Mouse (Mus musculus) embryonic facial prominence, embryonic 12.5 days (tissue): Measurements from ENCODE around the gene Snx9. TPM values are rescaled to one million over a fixed set of nuclear protein-coding genes. Genes with fewer than 3 reads are reported as not detected.
A peak's percentile ranks its signal among the peaks of the same experiment; 100 is the strongest.

ENCODE experiments used
- ATAC-seq: fragments of 200-750 bp; cut with Nextera tagmentation; 2 replicates; pipeline ENCODE4 v1.8.0; 2017; ENCODE audit not compliant: insufficient number of reproducible peaks, insufficient read depth, low FRiP score, low TSS enrichment
- H3K27ac ChIP-seq: fragments of 300-500 bp; sonication (generic); 2 replicates; pipeline ENCODE4 v1.5.1; 2016; ENCODE audit warnings: mild to moderate bottlenecking
- H3K27me3 ChIP-seq: fragments of 300-500 bp; sonication (generic); 2 replicates; pipeline ENCODE4 v1.6.1; 2016; ENCODE audit warnings: mild to moderate bottlenecking, moderate library complexity
- H3K36me3 ChIP-seq: fragments of 300-500 bp; sonication (generic); 2 replicates; pipeline ENCODE4 v1.6.1; 2016; ENCODE audit warnings: mild to moderate bottlenecking
- H3K4me1 ChIP-seq: fragments of 300-500 bp; sonication (generic); 2 replicates; pipeline ENCODE4 v1.6.1; 2016
- H3K4me2 ChIP-seq: fragments of 300-500 bp; sonication (generic); replicated peaks from 2 replicates; pipeline ENCODE4 v1.6.1; 2016; ENCODE audit warnings: mild to moderate bottlenecking, moderate library complexity
- H3K4me3 ChIP-seq: fragments of 300-500 bp; sonication (generic); 2 replicates; pipeline ENCODE4 v1.5.1; 2016; ENCODE audit warnings: mild to moderate bottlenecking
- H3K9ac ChIP-seq: fragments of 300-500 bp; sonication (generic); 2 replicates; pipeline ENCODE4 v1.6.1; 2016; ENCODE audit warnings: mild to moderate bottlenecking, moderate library complexity
- H3K9me3 ChIP-seq: fragments of 300-500 bp; sonication (generic); 2 replicates; pipeline ENCODE4 v1.6.1; 2016; ENCODE audit warnings: mild to moderate bottlenecking, moderate library complexity
- WGBS: fragments of 180-500 bp; shearing (Covaris S2); methylation state at CpG from one replicate; pipeline ENCODE4 v1.1.7; 2016; 5-methylcytosine and 5-hydroxymethylcytosine counted together
- polyA plus RNA-seq: library from polyadenylated mRNA; unstranded; fragments of >200 nt; fragmentation: Nextera tagmentation; extraction: Ambion mirVana; gene quantifications from 2 replicates; pipeline ENCODE4 v1.2.1, GENCODE M21; 2016

Gene Snx9
- polyA plus RNA-seq, 1 experiment from 2014 or later: 33.3 TPM

GRCm38 (mm10) chr17:5977056-5977920 lies 136.2 kb downstream of the Snx9 start:
- WGBS: 45% methylated on average over 16 of the region's 16 CpGs
- Histone ChIP-seq H3K36me3 (no peaks in the 10 kb centered on the region), H3K9me3 (no peaks in the 10 kb centered on the region), H3K27ac (peak overlapping the region; percentile 37; the same call in 1 of the 2 replicates), H3K4me1 (peaks cover 28% of the 10 kb centered on the region), H3K27me3 (no peaks in the 10 kb centered on the region), H3K4me3 (no peak overlapping the region), H3K4me2 (no peak overlapping the region), H3K9ac (no peak overlapping the region)
- no peak for ATAC-seq

- peaks cover 28% of the 10 kb centered on the region for H3K4me1 ChIP-seq
- H3K27ac ChIP-seq: no peak overlapping the region
- no peaks in the 10 kb centered on the region for H3K36me3 ChIP-seq
- WGBS: 70% methylated on average over 8 of the region's 8 CpGs
- no peak overlapping the region for H3K4me2 ChIP-seq
- no peaks in the 10 kb centered on the region for H3K27me3 ChIP-seq
- H3K9me3 ChIP-seq: no peaks in the 10 kb centered on the region
- no peak overlapping the region for H3K9ac ChIP-seq
- H3K4me3 ChIP-seq: no peak overlapping the region
- ATAC-seq: no peak
Observed at GRCm38 (mm10) chr17:5977921-5978504, 136.9 kb downstream of the Snx9 start.

- Histone ChIP-seq H3K36me3 (no peaks in the 10 kb centered on the region), H3K4me1 (peaks cover 28% of the 10 kb centered on the region), H3K4me2 (no peak overlapping the region), H3K9me3 (no peaks in the 10 kb centered on the region), H3K27me3 (no peaks in the 10 kb centered on the region), H3K4me3 (no peak overlapping the region), H3K9ac (no peak overlapping the region), H3K27ac (no peak overlapping the region)
- 75% methylated on average over 10 of the region's 10 CpGs for WGBS
- ATAC-seq: no peak
Observed at GRCm38 (mm10) chr17:5978505-5979077, 137.5 kb downstream of the Snx9 start.

GRCm38 (mm10) chr17:5980860-5981259 lies 139.7 kb downstream of the Snx9 start:
- no peak overlapping the region for H3K9ac ChIP-seq
- H3K4me1 ChIP-seq: peaks cover 20% of the 10 kb centered on the region
- H3K27me3 ChIP-seq: no peaks in the 10 kb centered on the region
- no peak overlapping the region for H3K27ac ChIP-seq
- no peaks in the 10 kb centered on the region for H3K9me3 ChIP-seq
- no peaks in the 10 kb centered on the region for H3K36me3 ChIP-seq
- ATAC-seq: no peak
- no peak overlapping the region for H3K4me3 ChIP-seq
- 32% methylated on average over 6 of the region's 6 CpGs for WGBS
- no peak overlapping the region for H3K4me2 ChIP-seq

Other genes starting within 250 kb of the Snx9 start
- 2.5 and 2.6 TPM in 2 replicates for gene Synj2, start 100.0 kb downstream of the Snx9 start, polyA plus RNA-seq
- gene Serac1, start 238.4 kb downstream of the Snx9 start, polyA plus RNA-seq: 9.0 and 9.7 TPM in 2 replicates
- 167 and 178 TPM in 2 replicates for gene Gtf2h5, start 238.5 kb downstream of the Snx9 start, polyA plus RNA-seq